Mouse (Mus musculus) 3134 (cell line): ENCODE measurements around the gene Zfp664.

Source experiments
- DNase-seq: peaks from one replicate; pipeline ENCODE4 v3.0.0-alpha.2; 2011; ENCODE audit warnings: low spot score; ENCODE audit not compliant: insufficient read length; ENCODE audit errors: extremely low read depth

Gene Zfp664

GRCm38 (mm10) chr5:124862013-124862866, at the start of gene Zfp664, which contains the start of gene Ccdc92:
Zfp664 (plus strand) TSS chr5:124862691.
Ccdc92 (minus strand) TSS chr5:124862424.
- peak; percentile 99 for DNase-seq

- peak; percentile 68 for DNase-seq
Observed at GRCm38 (mm10) chr5:124814797-124815196, 47.7 kb upstream of the Zfp664 start.

GRCm38 (mm10) chr5:124817050-124817449, 45.4 kb upstream of the Zfp664 start:
- DNase-seq = no peak

GRCm38 (mm10) chr5:124822128-124822894, 40.2 kb upstream of the Zfp664 start:
- no peak for DNase-seq

- DNase-seq = no peak
Observed at GRCm38 (mm10) chr5:124830331-124830730, 32.2 kb upstream of the Zfp664 start.

GRCm38 (mm10) chr5:124835218-124835617, 27.3 kb upstream of the Zfp664 start:
- no peak for DNase-seq

- no peak for DNase-seq
Observed at GRCm38 (mm10) chr5:124836075-124836474, 26.4 kb upstream of the Zfp664 start.

- DNase-seq = no peak
Observed at GRCm38 (mm10) chr5:124836621-124837020, 25.9 kb upstream of the Zfp664 start.

- no peak for DNase-seq
Observed at GRCm38 (mm10) chr5:124840202-124840601, 22.3 kb upstream of the Zfp664 start.

- no peak for DNase-seq
Observed at GRCm38 (mm10) chr5:124840669-124841068, 21.8 kb upstream of the Zfp664 start.

GRCm38 (mm10) chr5:124843386-124843785, 19.1 kb upstream of the Zfp664 start:
- DNase-seq = peak; percentile 57

- DNase-seq = no peak
Observed at GRCm38 (mm10) chr5:124844929-124845328, 17.6 kb upstream of the Zfp664 start.

GRCm38 (mm10) chr5:124847014-124847413, 15.5 kb upstream of the Zfp664 start:
- no peak for DNase-seq

GRCm38 (mm10) chr5:124848994-124849393, 13.5 kb upstream of the Zfp664 start:
- DNase-seq = no peak

GRCm38 (mm10) chr5:124851572-124851971, 10.9 kb upstream of the Zfp664 start:
- DNase-seq = no peak

- DNase-seq = no peak
Observed at GRCm38 (mm10) chr5:124852294-124852693, 10.2 kb upstream of the Zfp664 start.

- DNase-seq = no peak
Observed at GRCm38 (mm10) chr5:124853079-124853478, 9.4 kb upstream of the Zfp664 start.

GRCm38 (mm10) chr5:124854202-124854601, 8.3 kb upstream of the Zfp664 start:
- no peak for DNase-seq

- DNase-seq = no peak
Observed at GRCm38 (mm10) chr5:124860013-124860412, 2.5 kb upstream of the Zfp664 start.

- peak; percentile 57 for DNase-seq
Observed at GRCm38 (mm10) chr5:124861463-124861862, 1.0 kb upstream of the Zfp664 start.

- peak; percentile 63 for DNase-seq
Observed at GRCm38 (mm10) chr5:124862871-124863741, 615 bp downstream of the Zfp664 start.
